Mouse (Mus musculus) heart, adult 10 weeks (tissue): Measurements from ENCODE around the gene Wnt11. TPM values are rescaled to one million over a fixed set of nuclear protein-coding genes. Genes with fewer than 3 reads are reported as not detected.

Experiments
- polyA plus RNA-seq: library from polyadenylated mRNA; stranded (reverse); fragments of 350-450 nt; fragmentation: Illumina TruSeq; extraction: RNeasy Lipid Tissue Mini Kit (QIAGEN cat#74804); gene quantifications from one replicate; pipeline ENCODE4 v1.2.3, GENCODE M21; 2014; ENCODE audit warnings: low read depth, low replicate concordance

Gene Wnt11
- polyA plus RNA-seq = 5.3 TPM

GRCm38 (mm10) chr7:98834711-98835321, at the start of gene Wnt11:
Gene Wnt11, plus strand, starts transcription at chr7:98835112.

Other genes starting within 250 kb of the Wnt11 start
- 29.1 TPM for gene Emsy, start 178.3 kb upstream of the Wnt11 start, polyA plus RNA-seq
- 81.5 TPM for gene Thap12, start 132.0 kb upstream of the Wnt11 start, polyA plus RNA-seq